Mouse (Mus musculus): ENCODE results near the gene Stat2.
"Not testable (repeated sequence)": the region's sequence is repeated elsewhere in the genome, so short reads cannot be mapped to it uniquely, and the experiment has no call there.

The Stat2 gene

GRCm38 (mm10) chr10:128298243-128298642, 27.9 kb downstream of the Stat2 start:
- in situ Hi-C loops (cut with MboI, MseI) = no loop called here

DNA sequence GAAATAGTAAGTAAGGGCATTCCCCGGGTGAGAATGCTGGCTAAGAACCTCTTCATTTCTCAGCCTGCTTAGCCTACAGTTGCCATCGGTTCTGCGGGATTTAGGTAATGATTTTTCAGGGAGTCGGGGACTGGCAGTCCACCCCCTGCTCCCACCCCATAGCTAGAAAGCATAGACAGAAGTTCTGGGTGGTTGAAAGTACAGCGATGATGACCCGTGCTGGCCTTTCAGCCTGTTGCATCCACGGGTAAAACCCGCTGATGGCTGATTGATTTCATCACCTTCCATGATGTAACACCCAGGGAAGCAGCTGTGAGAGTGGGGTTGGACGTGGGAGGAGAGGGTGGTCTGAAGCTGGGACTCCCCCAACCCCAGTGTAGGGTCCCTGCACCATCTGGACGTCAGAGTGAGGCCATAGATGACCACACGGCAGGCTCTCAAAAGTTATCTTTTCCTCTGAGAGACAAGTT, 28.4 kb downstream of the Stat2 start, which contains the start of gene Il23a:
TSS of gene Il23a (minus strand) at position 51 of the 470 bp plus-strand sequence.
- in situ Hi-C loops (cut with MboI, MseI) = no loop called here

DNA sequence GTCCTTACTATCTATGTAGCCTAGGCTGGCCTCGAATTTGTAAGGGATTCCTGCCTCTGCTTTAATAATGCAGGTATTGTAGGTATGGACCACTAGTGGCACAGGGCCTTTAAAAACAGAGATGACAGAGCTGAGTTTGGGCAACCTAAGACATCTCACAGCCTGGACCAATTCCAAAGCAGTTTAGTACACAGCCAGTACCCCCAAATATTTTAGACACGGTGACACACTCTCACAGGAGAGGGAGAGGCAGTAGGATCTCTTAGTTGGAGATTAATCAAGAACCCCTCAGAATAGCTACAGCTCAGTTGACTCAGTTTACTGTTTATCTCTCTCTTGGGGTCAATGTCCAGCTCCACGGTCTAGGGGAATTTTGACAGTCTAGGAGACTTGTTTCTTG, 32.0 kb downstream of the Stat2 start:
- in situ Hi-C loops (cut with MboI, MseI) = no loop called here

GRCm38 (mm10) chr10:128302785-128303125, 32.4 kb downstream of the Stat2 start:
- in situ Hi-C loops (cut with MboI, MseI) = no loop called here

- in situ Hi-C loops (cut with MboI, MseI) = no loop called here
Measured at GRCm38 (mm10) chr10:128303126-128304021, 33.0 kb downstream of the Stat2 start, which contains the start of gene Pan2. Pan2 (plus strand) TSS chr10:128303335.

- in situ Hi-C loops (cut with MboI, MseI) = no loop called here
Measured at GRCm38 (mm10) chr10:128309654-128310053, 39.3 kb downstream of the Stat2 start.

DNA sequence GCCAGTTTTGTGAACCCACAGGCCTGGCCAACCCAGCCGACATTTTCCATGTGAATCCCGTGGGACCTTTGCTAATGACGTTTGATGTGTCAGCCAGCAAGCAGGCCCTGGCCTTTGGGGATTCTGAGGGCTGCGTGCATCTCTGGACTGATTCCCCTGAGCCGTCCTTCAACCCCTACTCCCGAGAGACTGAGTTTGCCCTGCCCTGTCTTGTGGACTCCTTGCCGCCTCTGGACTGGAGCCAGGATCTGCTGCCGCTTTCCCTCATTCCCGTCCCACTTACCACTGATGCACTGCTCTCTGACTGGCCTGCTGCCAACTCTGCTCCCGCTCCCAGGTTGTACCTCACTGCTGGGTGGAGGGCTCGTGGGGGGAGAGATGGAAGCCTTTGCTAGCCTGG, 39.8 kb downstream of the Stat2 start:
- in situ Hi-C loops (cut with MboI, MseI) = no loop called here

DNA sequence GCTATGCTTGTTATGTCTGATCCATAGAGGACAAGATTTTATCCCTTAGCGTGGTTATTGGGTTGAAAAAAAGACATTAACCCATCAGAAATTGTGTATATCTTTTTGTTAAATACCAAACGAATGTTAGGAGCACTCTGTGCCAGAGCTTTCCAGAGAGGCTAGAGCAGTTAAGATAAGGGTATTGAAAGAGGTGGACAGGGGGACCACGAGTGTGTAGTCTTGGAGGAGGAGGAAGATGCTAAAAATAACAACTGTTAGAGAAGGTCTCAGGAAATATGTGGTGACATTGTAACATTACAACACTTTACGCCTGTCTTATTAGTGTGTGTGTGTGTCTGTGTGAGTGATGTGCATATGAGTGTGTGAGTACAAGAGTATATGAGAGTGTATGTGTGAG, 40.5 kb downstream of the Stat2 start:
- in situ Hi-C loops (cut with MboI, MseI) = no loop called here

DNA sequence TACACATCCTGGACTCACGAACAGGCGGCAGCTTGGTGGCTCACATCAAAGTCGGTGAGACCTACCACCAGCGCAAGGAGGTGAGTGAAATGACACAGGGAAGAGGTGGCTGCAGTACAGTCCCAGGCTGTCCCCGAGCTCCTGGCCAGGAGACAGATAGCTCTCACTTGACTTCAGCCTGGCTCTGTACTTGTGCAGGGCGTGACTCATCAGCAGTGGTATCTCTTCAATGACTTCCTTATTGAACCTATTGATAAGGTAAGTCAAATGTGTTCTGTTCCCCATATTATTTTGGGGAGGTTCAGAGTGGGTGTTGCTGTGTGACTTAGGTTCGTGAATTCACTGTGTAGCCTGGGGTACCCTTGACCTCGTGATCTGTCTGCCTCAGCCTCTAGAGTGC, 45.2 kb downstream of the Stat2 start:
- in situ Hi-C loops (cut with MboI, MseI) = no loop called here

- in situ Hi-C loops (cut with MboI, MseI) = no loop called here
Measured at GRCm38 (mm10) chr10:128321641-128322040, 51.3 kb downstream of the Stat2 start.

- in situ Hi-C loops (cut with MboI, MseI) = no loop called here
Measured at GRCm38 (mm10) chr10:128322141-128323108, 52.1 kb downstream of the Stat2 start, which contains the start of gene Cnpy2. Cnpy2 (plus strand) TSS chr10:128322459.

DNA sequence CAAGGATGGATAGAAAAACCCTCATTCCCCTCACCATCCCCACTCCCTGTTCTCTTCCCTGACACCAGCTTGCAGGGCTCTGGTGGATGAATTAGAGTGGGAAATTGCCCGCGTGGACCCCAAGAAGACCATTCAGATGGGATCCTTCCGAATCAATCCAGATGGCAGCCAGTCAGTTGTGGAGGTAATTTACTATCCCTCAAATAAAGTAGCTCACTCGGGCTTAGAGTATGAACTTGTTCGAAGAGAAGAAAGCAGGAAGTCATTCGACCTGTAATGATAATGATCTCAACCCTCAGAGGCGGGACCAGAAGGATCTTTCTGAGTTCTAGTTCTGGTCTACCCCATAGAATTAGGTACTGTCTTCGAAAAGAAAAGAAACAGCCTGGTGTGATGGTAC, 53.2 kb downstream of the Stat2 start:
- in situ Hi-C loops (cut with MboI, MseI) = no loop called here

- in situ Hi-C loops (cut with MboI, MseI) = no loop called here
Measured at GRCm38 (mm10) chr10:128326825-128327224, 56.5 kb downstream of the Stat2 start.

GRCm38 (mm10) chr10:128327610-128328009, 57.3 kb downstream of the Stat2 start:
- in situ Hi-C loops (cut with MboI, MseI) = no loop called here

GRCm38 (mm10) chr10:128332358-128333249, 62.2 kb downstream of the Stat2 start:
- in situ Hi-C loops (cut with MboI, MseI) = not testable (repeated sequence)

DNA sequence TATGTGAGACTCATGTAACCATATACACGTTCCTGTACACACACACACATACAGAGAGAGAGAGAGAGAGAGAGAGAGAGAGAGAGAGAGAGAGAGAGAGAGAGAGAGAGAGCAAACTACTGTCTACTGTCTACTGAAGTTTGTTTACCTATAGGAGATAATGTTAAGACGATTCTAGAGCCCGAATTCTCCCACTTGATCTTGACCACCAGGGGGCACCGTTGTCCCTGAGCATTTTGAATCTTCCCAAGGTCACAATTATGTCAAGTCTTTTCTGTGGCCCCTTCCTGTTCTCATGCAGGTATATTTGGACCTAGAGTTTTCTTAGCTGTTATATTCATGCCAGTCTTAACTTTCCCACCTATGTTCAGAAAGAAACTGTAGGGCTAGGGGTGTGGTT, 65.2 kb downstream of the Stat2 start:
- in situ Hi-C loops (cut with MboI, MseI) = no loop called here

DNA sequence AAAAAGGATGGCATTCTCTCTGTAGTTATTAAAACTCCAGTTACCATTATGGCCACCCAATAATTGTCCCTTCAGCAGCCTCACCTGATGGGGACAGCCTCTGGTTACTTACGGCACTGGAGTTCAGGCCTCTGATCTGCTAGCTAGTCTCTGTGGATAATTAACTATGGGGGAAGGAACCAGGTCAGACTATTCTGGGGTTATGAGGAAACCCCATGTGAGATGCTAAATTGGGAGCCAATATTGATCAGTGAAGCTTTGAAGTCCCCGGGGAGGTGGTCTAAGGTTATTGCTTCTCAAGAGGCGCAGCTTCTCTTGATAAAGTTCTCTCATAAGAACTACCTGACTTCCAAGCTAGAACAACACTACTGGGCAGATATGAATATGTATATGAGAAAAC, 65.8 kb downstream of the Stat2 start:
- in situ Hi-C loops (cut with MboI, MseI) = no loop called here

GRCm38 (mm10) chr10:128336597-128336996, 66.2 kb downstream of the Stat2 start:
- in situ Hi-C loops (cut with MboI, MseI) = no loop called here

DNA sequence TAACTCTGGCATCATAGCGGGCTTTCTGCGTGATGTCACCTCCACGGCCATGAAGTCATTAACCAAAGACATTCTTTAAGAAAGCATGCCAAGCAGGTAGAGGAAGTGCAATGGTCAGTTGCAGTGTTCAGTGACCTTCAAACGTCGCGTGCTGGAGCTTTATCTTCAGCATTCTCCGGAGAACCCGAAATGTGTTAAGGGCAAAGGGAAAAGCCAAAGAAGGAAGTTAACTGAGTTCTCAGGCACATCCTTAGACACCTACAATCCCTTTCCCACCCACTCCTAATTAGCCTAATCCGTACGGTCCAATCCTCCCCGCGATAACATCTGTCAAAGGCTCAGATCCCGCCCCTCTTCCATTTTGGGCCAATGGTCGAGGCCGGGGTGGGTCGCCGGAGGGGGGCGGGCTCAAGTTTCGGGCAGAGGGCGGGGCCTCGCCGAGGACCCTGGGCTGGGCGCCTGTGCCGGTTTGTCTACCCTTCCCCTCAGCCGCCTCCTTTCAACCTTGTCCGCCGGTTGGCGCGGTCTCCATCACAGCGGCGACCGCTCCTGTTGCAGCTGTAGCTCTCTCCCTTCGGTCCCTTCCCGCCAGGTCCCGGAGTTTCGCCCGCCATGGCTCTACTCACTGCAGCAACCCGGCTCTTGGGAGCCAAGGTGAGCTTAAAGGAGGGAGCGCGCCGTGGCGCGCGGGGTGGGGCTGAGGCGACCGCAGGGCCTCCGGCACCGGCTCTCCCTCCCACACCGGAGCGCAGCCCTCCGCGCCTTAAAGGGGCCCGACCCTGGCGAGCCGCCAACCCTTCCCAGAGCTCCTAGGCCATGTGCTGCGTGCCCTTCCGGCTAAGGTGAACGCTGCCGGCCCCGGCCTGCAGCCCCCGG, 67.2 kb downstream of the Stat2 start, which contains the start of gene Cs:
TSS of gene Cs (plus strand) at position 429 of the 876 bp plus-strand sequence.
- in situ Hi-C loops (cut with MboI, MseI) = no loop called here

GRCm38 (mm10) chr10:128338415-128338814, 68.1 kb downstream of the Stat2 start:
- in situ Hi-C loops (cut with MboI, MseI) = no loop called here

Measured in T-helper 2 cell (primary cell).